Mouse (Mus musculus) hindbrain, embryonic 16.5 days (tissue): ENCODE data around the gene Snx1. TPM values are rescaled to one million over a fixed set of nuclear protein-coding genes. Genes with fewer than 3 reads are reported as not detected.

Experiments used
- ATAC-seq: fragments of 200-750 bp; cut with Nextera tagmentation; 2 replicates; pipeline ENCODE4 v1.8.0; 2017; ENCODE audit warnings: moderate TSS enrichment, moderate library complexity
- H3K27ac ChIP-seq: fragments of 300-500 bp; sonication (generic); 2 replicates; pipeline ENCODE4 v1.5.1; 2014; ENCODE audit warnings: low read depth, mild to moderate bottlenecking, control low read depth, low read length, moderate library complexity
- H3K27me3 ChIP-seq: fragments of 300-500 bp; sonication (generic); replicated peaks from 2 replicates; pipeline ENCODE4 v1.6.1; 2014; ENCODE audit warnings: low read length; ENCODE audit not compliant: control insufficient read depth, insufficient read depth
- H3K36me3 ChIP-seq: fragments of 300-500 bp; sonication (generic); 2 replicates; pipeline ENCODE4 v1.6.1; 2014; ENCODE audit warnings: mild to moderate bottlenecking, low read length, moderate library complexity, mixed read lengths; ENCODE audit not compliant: control insufficient read depth, insufficient read depth
- H3K4me1 ChIP-seq: fragments of 300-500 bp; sonication (generic); 2 replicates; pipeline ENCODE4 v1.6.1; 2014; ENCODE audit warnings: low read depth, low read length; ENCODE audit not compliant: control insufficient read depth, insufficient read depth
- H3K4me2 ChIP-seq: fragments of 300-500 bp; sonication (generic); 2 replicates; pipeline ENCODE4 v1.6.1; 2014; ENCODE audit warnings: mild to moderate bottlenecking, low read length, control low read depth, moderate library complexity
- H3K4me3 ChIP-seq: fragments of 300-500 bp; sonication (generic); 2 replicates; pipeline ENCODE4 v1.5.1; 2014; ENCODE audit warnings: mild to moderate bottlenecking, low read length, control low read depth, moderate library complexity
- H3K9ac ChIP-seq: fragments of 300-500 bp; sonication (generic); 2 replicates; pipeline ENCODE4 v1.6.1; 2014; ENCODE audit warnings: low read depth, mild to moderate bottlenecking, control low read depth, low read length, moderate library complexity
- H3K9me3 ChIP-seq: fragments of 300-500 bp; sonication (generic); 2 replicates; pipeline ENCODE4 v1.6.1; 2014; ENCODE audit warnings: mild to moderate bottlenecking, low read length, moderate library complexity; ENCODE audit not compliant: control insufficient read depth
- WGBS: fragments of 180-500 bp; shearing (Covaris S2); extraction: QIAGEN DNeasy Blood & Tissue Kit; methylation state at CpG from one replicate; pipeline ENCODE4 v1.1.7; 2014; 5-methylcytosine and 5-hydroxymethylcytosine counted together
- polyA plus RNA-seq: library from polyadenylated mRNA; unstranded; fragments of >200 nt; fragmentation: Nextera tagmentation; extraction: Ambion mirVana; gene quantifications from 2 replicates; pipeline ENCODE4 v1.2.1, GENCODE M21; 2015

Gene Snx1
- polyA plus RNA-seq, 1 experiment from 2014 or later: 77.2 TPM

- no peak for ATAC-seq
- Histone ChIP-seq H3K9ac (no peak overlapping the region), H3K9me3 (no peaks in the 10 kb centered on the region), H3K27me3 (no peaks in the 10 kb centered on the region), H3K36me3 (peaks cover 17% of the 10 kb centered on the region), H3K4me3 (no peak overlapping the region), H3K4me1 (no peaks in the 10 kb centered on the region), H3K27ac (no peak overlapping the region), H3K4me2 (no peak overlapping the region)
- 90% methylated on average over 8 of the region's 8 CpGs for WGBS
Observed at GRCm38 (mm10) chr9:66105168-66105567, 21.2 kb downstream of the Snx1 start.

GRCm38 (mm10) chr9:66104601-66105000 lies 21.8 kb downstream of the Snx1 start:
- H3K4me3 ChIP-seq: no peak overlapping the region
- no peaks in the 10 kb centered on the region for H3K4me1 ChIP-seq
- no peaks in the 10 kb centered on the region for H3K9me3 ChIP-seq
- H3K36me3 ChIP-seq: peaks cover 17% of the 10 kb centered on the region
- H3K4me2 ChIP-seq: no peak overlapping the region
- H3K27me3 ChIP-seq: no peaks in the 10 kb centered on the region
- no peak overlapping the region for H3K9ac ChIP-seq
- no peak for ATAC-seq
- WGBS: 93% methylated on average over 4 of the region's 4 CpGs
- H3K27ac ChIP-seq: no peak overlapping the region

DNA sequence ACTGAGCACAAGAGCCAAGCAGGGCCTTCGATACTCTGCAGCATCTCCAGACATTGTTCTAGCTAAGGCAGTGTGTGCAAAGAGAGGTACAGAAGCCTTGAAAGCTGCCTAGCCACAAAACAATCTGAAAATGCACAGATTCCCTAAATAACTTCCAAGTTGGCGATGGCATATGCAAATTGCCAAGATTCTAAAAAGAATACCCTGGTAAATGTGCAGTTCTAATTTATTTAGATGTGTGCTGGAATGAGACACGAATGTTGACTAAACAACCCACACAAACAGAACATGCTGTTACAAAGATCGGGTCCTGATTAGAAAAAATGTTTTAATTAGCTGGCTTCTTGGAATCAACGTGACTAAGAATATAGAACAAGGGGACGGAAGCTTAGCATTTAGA lies 23.7 kb downstream of the Snx1 start:
- Histone ChIP-seq H3K4me1 (no peaks in the 10 kb centered on the region), H3K4me3 (no peak overlapping the region), H3K4me2 (no peak overlapping the region), H3K27ac (no peak overlapping the region), H3K36me3 (peaks cover 13% of the 10 kb centered on the region), H3K9ac (no peak overlapping the region), H3K27me3 (no peaks in the 10 kb centered on the region), H3K9me3 (no peaks in the 10 kb centered on the region)
- WGBS: 89% methylated on average over 6 of the region's 6 CpGs
- ATAC-seq: no peak

DNA sequence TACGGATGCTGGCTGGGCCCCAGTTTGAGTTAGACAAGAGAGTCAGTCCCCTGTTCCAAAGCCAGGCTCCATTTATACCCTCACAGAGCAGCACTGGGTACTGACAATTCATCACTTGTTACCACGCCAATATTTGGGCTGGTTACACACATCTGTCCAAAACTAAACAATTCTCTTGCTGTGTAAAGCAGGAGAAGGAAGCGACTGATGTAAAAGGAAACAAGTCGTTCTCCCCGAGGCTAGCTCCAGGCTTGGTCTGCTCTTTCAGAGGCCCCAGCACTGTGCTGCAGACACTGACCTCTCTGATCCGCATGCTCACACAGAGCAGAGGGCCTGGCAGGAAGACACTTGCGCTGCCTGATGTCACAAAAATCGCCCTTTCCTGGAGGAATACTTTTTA lies 24.8 kb downstream of the Snx1 start:
- H3K36me3 ChIP-seq: peaks cover 19% of the 10 kb centered on the region
- no peak overlapping the region for H3K9ac ChIP-seq
- H3K4me1 ChIP-seq: no peaks in the 10 kb centered on the region
- H3K27me3 ChIP-seq: no peaks in the 10 kb centered on the region
- no peak for ATAC-seq
- H3K9me3 ChIP-seq: no peaks in the 10 kb centered on the region
- no peak overlapping the region for H3K4me2 ChIP-seq
- H3K4me3 ChIP-seq: no peak overlapping the region
- H3K27ac ChIP-seq: no peak overlapping the region
- WGBS: 86% methylated on average over 8 of the region's 8 CpGs

- no peaks in the 10 kb centered on the region for H3K9me3 ChIP-seq
- WGBS: 83% methylated on average over 2 of the region's 2 CpGs
- no peak overlapping the region for H3K4me3 ChIP-seq
- ATAC-seq: no peak
- peaks cover 54% of the 10 kb centered on the region for H3K36me3 ChIP-seq
- no peaks in the 10 kb centered on the region for H3K4me1 ChIP-seq
- H3K27me3 ChIP-seq: no peaks in the 10 kb centered on the region
- no peak overlapping the region for H3K27ac ChIP-seq
- H3K4me2 ChIP-seq: no peak overlapping the region
- H3K9ac ChIP-seq: no peak overlapping the region
Observed at GRCm38 (mm10) chr9:66092664-66093063, 33.7 kb downstream of the Snx1 start.

DNA sequence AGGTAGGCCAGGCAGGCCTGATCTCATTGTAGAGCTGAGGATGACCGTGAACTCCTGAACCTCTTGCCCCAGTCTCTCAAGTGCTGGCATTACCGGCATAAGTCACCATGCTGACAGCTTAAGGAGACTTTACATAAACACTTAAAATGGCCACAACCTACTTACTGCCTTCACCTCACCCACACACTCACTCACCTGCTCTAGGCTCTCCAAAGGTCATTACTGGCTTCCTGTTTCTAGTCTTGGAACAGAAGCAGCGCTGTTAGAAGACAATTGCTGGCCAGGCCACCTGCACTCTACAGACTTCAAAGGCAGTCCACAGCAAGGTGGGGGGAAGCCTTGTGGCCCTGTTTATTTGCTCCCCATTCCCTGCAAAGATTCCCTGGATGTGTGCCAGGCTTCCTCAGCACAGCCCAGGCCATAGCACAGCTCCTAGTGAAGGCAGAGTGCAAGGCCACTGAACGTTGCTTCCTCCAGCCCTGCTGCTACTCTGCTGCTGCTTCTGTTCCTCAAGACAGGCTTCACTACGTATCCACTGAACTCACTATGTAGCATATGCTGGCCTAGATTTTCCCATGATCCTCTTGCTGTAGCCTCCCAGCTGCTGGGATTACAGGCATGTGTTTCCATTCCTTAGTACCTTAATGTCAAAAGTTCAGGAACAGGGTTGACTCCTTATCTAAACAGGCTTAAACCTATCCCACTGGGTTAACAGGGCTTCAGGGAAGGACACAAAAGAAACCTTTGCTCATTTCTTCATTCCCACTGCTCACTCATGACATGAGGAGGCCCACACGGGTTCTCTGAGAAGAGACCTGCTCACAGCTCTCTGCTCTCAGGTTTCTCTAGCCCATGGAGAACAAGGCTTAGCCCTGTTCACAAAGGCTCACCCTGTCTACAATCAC lies 34.8 kb downstream of the Snx1 start:
- H3K4me2 ChIP-seq: no peak overlapping the region
- H3K27me3 ChIP-seq: no peaks in the 10 kb centered on the region
- peak overlapping the region; percentile 42; the same call in 1 of the 2 replicates for H3K27ac ChIP-seq
- no peak for ATAC-seq
- no peaks in the 10 kb centered on the region for H3K4me1 ChIP-seq
- H3K9ac ChIP-seq: no peak overlapping the region
- H3K9me3 ChIP-seq: no peaks in the 10 kb centered on the region
- WGBS: 81% methylated on average over 6 of the region's 6 CpGs
- peaks cover 49% of the 10 kb centered on the region for H3K36me3 ChIP-seq
- H3K4me3 ChIP-seq: no peak overlapping the region

- WGBS: 84% methylated on average over 13 of the region's 13 CpGs
- peak; percentile 58 for ATAC-seq
- H3K27me3 ChIP-seq: no peaks in the 10 kb centered on the region
- no peaks in the 10 kb centered on the region for H3K4me1 ChIP-seq
- no peak overlapping the region for H3K4me2 ChIP-seq
- H3K4me3 ChIP-seq: no peak overlapping the region
- H3K9me3 ChIP-seq: no peaks in the 10 kb centered on the region
- H3K36me3 ChIP-seq: peaks cover 45% of the 10 kb centered on the region
- H3K9ac ChIP-seq: no peak overlapping the region
- H3K27ac ChIP-seq: peak overlapping the region; percentile 42; the same call in 1 of the 2 replicates
Observed at GRCm38 (mm10) chr9:66090593-66091244, 35.7 kb downstream of the Snx1 start.

- no peaks in the 10 kb centered on the region for H3K27me3 ChIP-seq
- peaks cover 32% of the 10 kb centered on the region for H3K36me3 ChIP-seq
- H3K4me2 ChIP-seq: no peak overlapping the region
- H3K9ac ChIP-seq: no peak overlapping the region
- ATAC-seq: no peak
- WGBS: 49% methylated on average over 4 of the region's 4 CpGs
- no peaks in the 10 kb centered on the region for H3K4me1 ChIP-seq
- no peak overlapping the region for H3K4me3 ChIP-seq
- no peak overlapping the region for H3K27ac ChIP-seq
- no peaks in the 10 kb centered on the region for H3K9me3 ChIP-seq
Observed at GRCm38 (mm10) chr9:66088411-66088810, 38.0 kb downstream of the Snx1 start.

- ATAC-seq: no peak
- no peak overlapping the region for H3K4me3 ChIP-seq
- no peak overlapping the region for H3K27ac ChIP-seq
- H3K9ac ChIP-seq: no peak overlapping the region
- no peak overlapping the region for H3K4me2 ChIP-seq
- no peaks in the 10 kb centered on the region for H3K9me3 ChIP-seq
- 92% methylated on average over 7 of the region's 7 CpGs for WGBS
- H3K4me1 ChIP-seq: no peaks in the 10 kb centered on the region
- peaks cover 21% of the 10 kb centered on the region for H3K36me3 ChIP-seq
- no peaks in the 10 kb centered on the region for H3K27me3 ChIP-seq
Observed at GRCm38 (mm10) chr9:66087062-66087461, 39.3 kb downstream of the Snx1 start.
